Mouse (Mus musculus) left cerebral cortex, adult 9 months (tissue): Measurements from ENCODE around the gene Saa1.

Source experiments
- DNase-seq, 2 experiments: peaks; one replicate each; pipeline ENCODE4 v3.0.0; 2022; ENCODE audit warnings: low spot score in 2 of 2

Saa1 gene

GRCm38 (mm10) chr7:46718591-46719270 lies 24.0 kb downstream of the Saa1 start:
- no peak for DNase-seq

- no peak for DNase-seq
Observed at GRCm38 (mm10) chr7:46716897-46717296, 25.9 kb downstream of the Saa1 start.

DNA sequence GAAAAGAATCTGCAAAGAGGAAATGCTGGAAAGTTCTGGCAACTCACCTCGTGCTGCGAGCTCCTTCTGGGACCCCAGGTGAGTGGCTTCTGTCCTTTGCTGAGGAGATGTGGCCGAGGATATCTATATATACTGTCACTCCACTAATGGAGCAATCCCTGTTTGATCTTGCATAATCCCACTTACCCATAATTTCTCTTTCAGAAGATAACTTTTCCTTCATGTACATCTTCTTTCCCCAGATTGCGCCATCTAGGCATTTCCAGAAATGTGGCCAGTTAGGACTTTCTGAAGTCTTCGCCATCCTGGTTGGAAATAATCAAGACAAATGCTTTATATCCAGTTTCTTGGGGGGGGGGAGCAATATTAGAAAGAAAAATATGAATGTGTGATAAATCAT lies 27.2 kb downstream of the Saa1 start, which contains the start of gene Saa3:
TSS of gene Saa3 (minus strand) at position 101 of the 400 bp plus-strand sequence.
- no peak for DNase-seq

GRCm38 (mm10) chr7:46714518-46714917 lies 28.3 kb downstream of the Saa1 start:
- peak in 1 of 2 experiments; percentile 39 for DNase-seq

- no peak for DNase-seq
Observed at GRCm38 (mm10) chr7:46712250-46712649, 30.5 kb downstream of the Saa1 start.

GRCm38 (mm10) chr7:46710390-46710844 lies 32.4 kb downstream of the Saa1 start, which contains the start of gene Saal1:
Saal1 (minus strand) TSS chr7:46710680.
- DNase-seq = peak in 1 of 2 experiments; percentile 76

GRCm38 (mm10) chr7:46700521-46701025 lies 42.2 kb downstream of the Saa1 start:
- DNase-seq = no peak

DNA sequence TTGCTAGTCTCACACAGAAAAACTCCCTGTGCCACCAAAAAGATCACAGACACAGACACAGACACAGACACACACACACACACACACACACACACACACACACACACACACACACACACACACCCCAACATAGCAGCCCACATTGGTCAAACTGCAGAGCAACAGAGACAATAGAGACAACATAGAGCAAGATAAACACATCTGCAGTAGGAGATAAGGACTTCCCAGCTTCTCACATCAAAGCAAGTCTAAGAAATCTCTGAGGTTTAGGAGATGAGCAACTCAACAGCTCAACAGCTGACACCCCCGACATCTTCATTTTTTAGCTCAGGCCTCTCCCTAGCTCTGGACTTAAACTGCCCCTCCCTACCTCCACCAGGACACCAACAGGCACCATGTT lies 46.0 kb downstream of the Saa1 start:
- DNase-seq = no peak
